Mouse (Mus musculus) right cerebral cortex, adult 2 months (tissue): ENCODE data around the gene Arhgap24.

Experiments
- DNase-seq, 2 experiments: peaks; one replicate each; pipeline ENCODE4 v3.0.0; 2021 to 2022; ENCODE audit warnings: low spot score in 2 of 2

Gene Arhgap24

DNA sequence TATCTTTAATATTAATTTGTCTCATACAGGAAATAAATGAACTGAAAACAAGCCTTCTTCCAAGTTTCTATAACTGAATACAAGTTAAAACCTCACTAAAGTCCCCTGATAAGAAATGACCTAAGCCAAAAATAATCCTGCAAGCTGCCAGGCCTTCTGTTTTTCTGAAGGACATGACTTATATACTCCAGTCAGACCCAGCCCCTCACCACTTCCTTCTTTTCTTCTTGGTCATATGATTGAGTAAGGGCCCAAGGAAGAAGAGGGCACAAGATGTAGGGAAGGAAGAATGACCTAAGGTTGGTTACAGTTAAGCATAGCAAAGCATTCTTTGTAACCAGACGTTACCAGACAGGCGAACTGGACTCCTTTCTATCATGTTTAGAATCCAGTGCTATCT, 21.1 kb downstream of the Arhgap24 start:
- no peak for DNase-seq

DNA sequence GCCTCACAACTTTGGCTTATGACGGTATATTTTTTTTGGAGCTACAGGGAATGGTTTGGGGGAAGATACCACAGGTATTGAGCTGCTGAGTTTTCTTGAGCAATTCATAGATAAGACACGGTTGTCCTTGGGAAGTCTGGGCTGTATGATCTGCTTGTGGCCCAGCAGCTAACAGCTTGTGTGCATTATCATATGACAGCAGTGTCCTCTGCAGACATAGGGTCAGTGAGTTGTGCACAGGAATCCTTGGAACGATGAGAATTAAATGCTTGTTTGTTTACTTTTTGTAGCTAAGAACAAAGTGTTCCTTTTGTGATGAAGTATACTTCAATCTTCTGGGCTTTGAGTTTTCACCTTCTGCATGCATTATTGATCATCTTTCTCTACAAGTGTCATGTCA, 21.9 kb downstream of the Arhgap24 start:
- DNase-seq, result no peak

GRCm38 (mm10) chr5:102503868-102504267, 22.7 kb downstream of the Arhgap24 start:
- DNase-seq, result no peak

- DNase-seq, result no peak
Measured at GRCm38 (mm10) chr5:102504557-102504956, 23.4 kb downstream of the Arhgap24 start.

- DNase-seq, result no peak
Measured at GRCm38 (mm10) chr5:102508162-102508561, 27.0 kb downstream of the Arhgap24 start.

DNA sequence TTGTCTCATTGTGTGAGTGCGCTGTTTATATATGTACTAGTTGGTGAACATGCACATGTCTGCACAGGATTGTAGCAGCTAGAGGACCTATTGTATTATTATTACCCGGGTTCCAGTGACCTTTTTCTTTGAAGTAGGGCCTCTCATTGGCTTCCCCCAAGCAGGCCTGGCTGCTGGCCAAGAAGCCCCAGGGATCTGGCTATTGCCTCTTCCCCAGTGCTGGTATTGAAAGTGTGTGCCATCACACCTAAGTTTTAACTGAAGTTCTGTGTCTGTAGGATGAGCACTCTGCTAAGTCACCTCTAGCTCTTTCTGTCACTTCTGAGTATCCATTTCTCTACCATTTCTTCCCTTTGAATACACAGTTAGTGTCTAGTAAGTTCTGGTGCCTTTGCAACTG, 28.2 kb downstream of the Arhgap24 start:
- no peak for DNase-seq

- DNase-seq, result no peak
Measured at GRCm38 (mm10) chr5:102511651-102512050, 30.5 kb downstream of the Arhgap24 start.

- no peak for DNase-seq
Measured at GRCm38 (mm10) chr5:102515496-102515895, 34.3 kb downstream of the Arhgap24 start.

DNA sequence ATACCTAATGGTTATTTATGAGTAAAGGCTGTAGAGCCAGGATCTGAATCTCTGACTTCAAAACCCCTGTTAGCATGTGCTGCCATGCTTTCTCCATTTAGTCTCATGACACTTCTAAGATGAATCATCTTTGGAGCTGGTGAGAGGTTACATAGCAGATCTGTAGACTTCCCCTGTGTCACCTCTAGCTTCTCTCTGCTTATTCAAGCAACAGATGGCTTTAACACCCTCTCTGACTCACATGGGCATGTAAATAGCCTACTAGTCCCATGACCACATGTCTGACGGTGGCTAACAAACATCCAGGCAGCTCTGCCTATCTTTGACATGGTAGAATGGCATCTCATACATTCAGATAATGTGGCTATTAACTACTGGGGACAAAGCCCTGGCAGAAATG, 39.3 kb downstream of the Arhgap24 start:
- DNase-seq, result no peak

DNA sequence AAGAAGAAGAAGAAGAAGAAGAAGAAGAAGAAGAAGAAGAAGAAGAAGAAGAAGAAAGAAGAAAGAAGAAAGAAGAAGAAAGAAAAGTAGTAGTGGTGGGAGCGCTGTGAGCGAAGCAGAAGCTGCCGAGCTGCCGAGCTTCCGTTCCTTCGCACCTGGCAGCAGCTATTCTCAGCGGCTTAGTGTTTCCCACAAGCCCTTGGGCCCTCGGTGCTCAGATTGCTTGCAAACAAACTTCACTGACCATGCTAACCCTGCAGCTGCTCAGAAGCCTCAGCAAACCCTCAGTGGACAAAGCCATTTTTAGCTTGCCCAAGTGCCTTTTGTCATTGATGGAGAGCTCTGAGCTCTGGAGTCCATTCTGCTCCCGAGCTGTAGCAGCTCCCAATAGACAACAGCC, 54.1 kb downstream of the Arhgap24 start:
- DNase-seq, result no peak

DNA sequence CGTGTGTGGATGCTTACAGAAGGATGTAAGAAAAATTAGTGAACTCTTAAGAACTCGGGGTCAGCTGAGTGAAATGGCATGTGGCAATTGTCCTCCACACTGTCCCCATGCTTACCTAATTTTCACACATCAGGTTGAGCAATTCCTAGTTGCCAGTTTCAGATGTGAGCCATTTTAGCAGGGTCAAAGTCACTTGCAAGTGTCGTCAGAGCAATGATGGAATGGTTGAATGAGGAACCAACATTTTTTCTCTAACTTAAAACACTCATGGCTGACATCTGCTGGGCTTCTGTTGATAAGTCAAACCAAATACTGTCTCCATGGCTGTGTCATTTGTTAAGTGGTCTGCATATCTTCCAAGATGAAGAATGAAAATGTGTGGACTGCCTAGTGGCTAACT, 56.6 kb downstream of the Arhgap24 start:
- no peak for DNase-seq

DNA sequence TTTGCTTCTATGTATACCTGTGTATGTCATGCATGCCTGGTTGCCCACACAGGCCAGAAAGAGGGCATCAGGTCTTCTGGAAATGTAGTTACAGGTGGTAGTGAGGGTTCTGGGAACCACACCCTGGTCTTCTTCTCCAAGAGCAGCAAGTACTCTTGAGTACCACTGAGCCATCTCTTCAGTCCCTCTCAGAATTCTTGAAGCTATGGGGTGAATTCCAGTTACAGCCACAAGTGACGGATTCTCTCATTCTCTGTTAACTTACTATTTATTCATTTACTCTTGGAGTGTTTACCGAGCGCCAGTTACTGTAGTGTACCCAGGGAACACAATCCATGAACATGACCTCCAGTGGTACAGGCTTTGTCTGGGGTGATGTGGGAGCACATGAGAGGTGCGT, 65.1 kb downstream of the Arhgap24 start:
- DNase-seq, result no peak

DNA sequence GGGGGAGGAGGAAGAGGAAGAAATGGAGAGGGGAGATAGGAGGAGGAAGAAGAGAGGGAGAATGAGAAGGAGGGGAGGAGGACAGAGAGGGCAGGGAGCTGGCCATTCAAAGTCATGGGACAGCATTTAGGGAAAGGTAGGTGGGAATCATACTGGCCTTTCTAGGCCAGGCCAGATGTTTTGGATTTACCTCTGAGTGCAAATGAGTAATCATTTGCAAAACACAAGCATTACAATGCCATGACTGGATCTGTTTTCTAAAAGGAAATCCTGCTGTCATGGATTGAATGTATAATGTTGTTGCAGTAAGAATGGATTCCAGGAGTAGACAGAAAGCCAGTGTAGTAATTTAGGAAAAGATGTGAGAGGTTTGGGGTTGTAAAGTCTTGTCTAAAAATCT, 66.6 kb downstream of the Arhgap24 start:
- DNase-seq, result no peak

GRCm38 (mm10) chr5:102548382-102548781, 67.2 kb downstream of the Arhgap24 start:
- DNase-seq, result no peak

GRCm38 (mm10) chr5:102550211-102550610, 69.0 kb downstream of the Arhgap24 start:
- no peak for DNase-seq

DNA sequence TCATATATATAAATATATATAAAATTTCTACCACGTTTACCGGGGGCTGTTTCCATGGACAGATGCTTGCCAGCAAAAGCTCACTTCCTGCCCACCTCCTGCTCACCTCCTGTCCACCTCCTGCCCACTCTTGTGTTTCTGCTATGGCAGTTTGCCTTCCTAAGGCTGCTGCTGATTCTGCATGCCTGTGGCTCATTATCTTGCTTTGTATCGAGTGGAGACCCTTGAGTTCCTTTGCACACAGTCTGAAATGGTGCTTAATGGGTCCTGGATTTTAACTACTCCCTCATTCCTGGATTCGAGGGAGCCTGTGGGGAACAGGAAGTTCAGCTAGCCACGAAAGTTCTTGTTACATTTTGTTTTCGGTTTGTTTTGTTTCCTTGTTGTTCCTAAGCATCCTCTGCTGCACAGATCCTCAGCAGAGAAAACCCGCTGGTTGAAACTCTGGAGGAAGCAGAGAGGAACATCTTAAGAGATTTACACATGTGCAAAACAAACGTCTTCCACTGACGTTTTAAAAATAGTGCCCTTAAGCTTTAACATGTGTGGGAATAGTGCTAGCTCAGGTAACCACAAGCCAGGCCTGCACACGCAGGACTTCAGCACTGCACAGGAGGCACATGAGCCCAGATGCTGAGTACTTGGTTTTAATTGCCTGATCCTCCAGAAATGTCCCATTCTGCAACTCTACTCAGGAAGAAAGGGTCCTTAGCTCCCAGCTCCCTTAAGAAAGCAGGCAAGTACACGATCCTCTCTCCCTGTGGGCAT, 69.9 kb downstream of the Arhgap24 start:
- no peak for DNase-seq

DNA sequence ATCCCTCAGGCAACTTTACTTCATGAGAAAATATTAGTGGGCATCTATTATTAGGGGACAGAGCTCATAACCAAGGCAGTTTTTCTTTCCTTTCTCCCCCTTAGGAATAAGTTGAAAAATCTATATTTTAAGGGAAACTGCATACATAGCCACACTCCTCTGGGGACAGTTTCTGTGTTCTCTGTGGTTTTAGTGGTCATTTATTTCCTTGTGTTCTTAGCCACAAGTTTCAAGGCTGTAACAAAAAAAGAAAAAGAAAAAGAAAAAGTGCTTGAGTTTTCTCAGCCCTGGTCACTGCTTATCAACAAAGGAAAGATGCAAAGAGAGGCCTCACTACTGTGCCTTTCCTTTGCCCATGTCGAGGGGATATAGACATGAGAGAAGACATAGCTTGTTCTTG, 71.3 kb downstream of the Arhgap24 start:
- no peak for DNase-seq

GRCm38 (mm10) chr5:102555958-102556357, 74.8 kb downstream of the Arhgap24 start:
- DNase-seq, result no peak

DNA sequence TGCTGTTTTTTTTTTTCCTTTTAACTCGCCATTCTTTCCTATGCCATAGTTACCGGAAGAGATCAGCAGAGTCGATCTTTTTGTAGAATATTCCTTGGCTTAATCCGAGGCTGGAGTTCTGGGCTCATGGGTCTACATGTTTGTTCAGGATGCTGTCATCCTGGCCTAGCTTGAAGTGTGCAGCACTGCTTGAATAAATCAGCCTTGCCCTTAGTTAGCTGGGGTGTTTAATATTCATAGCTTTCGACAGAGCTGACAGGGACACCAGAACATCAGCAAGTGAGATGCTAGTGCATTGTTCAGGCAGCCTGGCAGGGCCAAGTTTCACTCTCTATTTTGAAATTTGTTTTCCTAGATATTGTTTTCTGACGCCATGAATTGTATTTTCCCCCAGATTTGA, 79.1 kb downstream of the Arhgap24 start:
- DNase-seq, result no peak

DNA sequence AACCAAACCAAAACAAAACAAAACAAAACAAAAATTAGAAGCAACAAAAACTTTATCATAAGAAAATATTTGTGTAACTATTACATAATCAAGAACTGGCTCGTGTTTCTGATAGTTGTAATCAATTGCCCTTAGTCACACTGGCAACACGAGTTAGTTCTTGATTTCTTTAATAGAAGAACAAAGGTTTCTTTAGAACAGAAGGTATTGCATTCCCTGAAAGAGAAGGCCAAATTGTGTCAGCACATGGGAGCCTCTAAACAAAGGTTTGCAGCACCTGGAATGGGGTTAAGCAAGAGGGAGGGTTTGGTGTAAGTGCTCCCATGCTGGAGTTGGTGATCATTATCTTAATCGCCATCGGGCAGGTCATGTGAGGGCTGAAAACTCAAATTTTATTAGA, 82.8 kb downstream of the Arhgap24 start:
- DNase-seq, result no peak

DNA sequence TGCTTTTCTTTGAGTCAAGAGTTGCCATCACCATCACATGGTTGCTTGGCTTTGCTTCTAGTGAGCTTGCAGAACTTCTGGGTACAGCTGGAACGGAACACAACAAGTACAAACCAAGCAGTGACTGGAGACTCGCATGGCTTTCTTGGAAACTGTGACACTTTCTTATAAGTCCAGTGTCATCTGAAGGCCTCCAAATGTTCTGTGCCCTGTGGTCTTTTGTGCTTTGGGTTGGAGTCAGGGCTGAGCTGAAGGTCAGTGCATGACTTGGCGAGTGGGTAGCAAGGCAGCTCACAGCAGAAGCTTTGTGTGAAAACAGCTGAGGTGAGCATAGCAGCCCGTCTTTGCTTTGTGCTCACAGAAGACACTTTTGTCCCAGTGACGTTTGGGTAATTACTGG, 87.6 kb downstream of the Arhgap24 start:
- no peak for DNase-seq

DNA sequence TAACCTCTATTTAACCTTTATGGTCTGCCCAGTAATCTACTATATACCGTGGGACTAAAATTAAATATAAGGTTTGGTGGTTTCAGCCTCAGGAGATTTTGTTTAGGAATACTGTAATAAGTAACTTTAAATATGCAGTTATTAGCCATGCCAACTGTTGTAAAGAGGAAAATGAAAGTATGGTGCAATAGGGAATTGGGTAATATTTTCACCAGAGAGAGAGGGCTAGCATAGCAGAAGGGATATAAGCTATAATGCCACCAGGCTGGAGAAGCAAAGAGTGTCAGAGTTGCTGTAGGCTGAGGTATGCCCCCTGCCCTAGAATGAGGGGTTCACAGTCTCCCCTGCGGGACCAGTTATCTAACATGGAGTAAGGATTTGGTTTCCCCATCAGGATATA, 90.3 kb downstream of the Arhgap24 start:
- no peak for DNase-seq

- DNase-seq, result no peak
Measured at GRCm38 (mm10) chr5:102576750-102577149, 95.6 kb downstream of the Arhgap24 start.

DNA sequence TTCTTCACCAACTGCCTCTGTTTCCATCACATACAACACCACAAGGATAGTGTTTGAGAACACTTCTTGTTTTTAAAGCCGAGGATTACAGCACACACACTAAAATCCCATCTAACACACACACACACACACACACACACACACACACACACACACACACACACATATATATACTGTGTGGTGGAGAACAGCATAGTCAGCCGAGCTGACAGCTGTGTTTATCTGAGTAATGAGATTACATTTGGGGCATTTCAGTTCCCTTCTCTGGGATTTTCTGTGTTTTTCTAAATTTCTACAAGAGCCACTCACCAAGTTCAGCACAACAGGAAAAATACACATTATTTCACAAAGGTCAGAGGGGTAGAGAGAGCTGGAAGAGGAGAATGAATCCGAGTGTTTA, 96.5 kb downstream of the Arhgap24 start:
- DNase-seq, result no peak
